Mouse (Mus musculus): ENCODE data around the gene Dcaf11.

Dcaf11 gene

DNA sequence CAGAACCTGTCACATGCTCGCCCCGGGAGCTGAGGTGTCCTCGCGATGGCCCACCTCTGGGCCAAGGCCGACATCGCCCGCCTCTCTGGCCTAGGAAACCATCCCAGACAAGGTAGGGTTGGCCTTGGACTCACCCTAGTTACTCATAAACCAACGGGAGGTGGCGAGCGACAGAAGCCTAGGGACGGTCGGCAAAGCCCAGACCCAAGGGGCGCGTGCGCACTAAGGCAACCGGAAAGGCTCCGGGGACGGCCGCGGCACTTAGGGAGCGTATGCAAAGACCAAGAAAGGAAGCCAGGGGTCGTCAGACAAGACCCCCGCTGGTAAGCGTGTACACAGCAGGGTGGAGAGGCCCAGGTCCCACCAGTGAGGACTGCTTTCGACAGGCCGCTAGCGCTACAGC, at the start of gene Dcaf11:
Gene Dcaf11 (plus strand): TSS at position 208 of the 403 bp plus-strand sequence.
- peak; percentile 96 for DNase-seq

DNA sequence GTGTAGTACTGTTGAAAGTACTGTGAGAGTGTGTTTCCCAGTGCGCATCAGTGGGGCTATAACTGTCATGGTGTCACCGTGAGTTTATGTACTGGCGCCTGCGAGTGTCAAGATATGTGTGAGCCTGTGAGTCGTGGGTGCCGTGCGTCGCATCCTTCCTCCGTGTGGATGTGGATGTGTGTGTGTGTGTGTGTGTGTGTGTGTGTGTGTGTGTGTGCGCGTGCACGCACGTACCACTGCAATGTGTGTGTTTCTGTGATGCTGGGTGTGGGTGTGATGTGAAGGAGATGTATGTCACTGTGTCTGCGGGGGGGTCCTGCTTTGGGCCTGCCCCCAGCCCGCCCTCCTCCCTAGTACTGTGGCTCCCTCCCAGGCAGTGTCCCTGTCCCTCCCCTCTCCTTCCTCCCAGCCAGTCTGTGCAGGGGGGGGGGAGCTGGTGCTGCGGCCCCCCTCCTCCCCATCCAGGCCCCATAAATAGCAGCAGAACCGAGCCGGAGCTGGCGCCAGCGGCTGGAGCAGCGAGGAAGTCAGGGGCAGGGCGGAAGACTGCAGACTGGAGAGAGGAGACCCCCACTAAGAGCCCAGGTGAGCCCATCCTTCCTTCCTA, 49.6 kb upstream of the Dcaf11 start, which contains the start of gene Cpne6:
Gene Cpne6 (plus strand): TSS at position 321 of the 607 bp plus-strand sequence.
- DNase-seq = no peak

DNA sequence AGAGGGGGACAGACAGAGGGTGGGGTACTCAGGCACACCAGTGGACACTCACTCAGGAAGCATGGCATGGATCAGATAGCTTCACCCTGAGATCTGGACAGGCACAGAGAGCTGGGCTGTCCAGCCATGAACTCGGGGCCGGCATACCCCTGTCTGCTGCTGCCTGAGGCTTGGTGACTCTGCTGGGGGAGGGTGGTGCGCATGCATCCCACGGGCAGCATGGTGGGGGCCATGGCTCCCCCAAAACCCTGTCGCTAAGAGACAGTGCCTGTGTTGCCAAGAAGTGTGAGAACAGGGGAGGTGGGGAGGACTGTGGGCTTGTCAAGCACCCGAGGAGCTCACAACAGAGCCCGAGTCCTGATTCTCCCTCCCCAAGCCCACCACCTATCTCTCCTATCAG, 48.8 kb upstream of the Dcaf11 start:
- DNase-seq = no peak

DNA sequence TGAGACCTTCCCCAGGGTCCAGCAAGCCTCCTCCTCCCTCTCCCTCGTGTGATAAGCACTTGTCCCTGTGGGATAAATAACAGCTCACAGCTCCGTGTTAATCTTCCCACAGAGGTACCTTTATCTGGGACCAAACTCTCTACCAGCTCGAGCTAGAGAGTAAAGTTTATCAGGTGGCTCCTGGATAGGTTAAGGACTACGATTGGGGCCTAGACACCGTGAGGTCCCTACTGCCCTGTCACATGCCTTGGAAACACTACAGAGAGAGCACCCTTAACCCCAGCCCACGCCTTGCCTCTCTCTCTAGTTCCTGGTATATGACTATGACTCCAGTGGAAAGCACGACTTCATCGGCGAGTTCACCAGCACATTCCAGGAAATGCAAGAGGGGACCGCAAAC, 45.9 kb upstream of the Dcaf11 start:
- DNase-seq = no peak

DNA sequence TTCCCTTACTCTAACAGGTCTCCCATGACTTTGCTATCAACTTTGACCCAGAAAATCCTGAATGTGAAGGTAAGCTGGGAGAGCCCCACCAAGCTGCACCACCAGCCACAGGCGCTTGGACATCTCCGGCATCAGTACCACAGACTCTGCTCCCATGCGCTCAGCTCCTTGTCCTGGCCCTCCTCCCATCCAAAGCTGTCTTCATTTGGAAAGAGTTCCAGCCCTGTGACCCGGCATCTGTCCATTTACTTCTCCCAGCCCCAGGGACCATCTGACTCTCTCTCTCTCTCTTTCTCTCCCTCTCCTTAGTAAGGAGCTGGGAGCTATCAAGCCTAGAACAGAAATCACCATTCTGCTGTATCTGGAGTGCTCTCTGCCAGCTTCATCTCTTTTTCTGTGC, 44.0 kb upstream of the Dcaf11 start:
- no peak for DNase-seq

DNA sequence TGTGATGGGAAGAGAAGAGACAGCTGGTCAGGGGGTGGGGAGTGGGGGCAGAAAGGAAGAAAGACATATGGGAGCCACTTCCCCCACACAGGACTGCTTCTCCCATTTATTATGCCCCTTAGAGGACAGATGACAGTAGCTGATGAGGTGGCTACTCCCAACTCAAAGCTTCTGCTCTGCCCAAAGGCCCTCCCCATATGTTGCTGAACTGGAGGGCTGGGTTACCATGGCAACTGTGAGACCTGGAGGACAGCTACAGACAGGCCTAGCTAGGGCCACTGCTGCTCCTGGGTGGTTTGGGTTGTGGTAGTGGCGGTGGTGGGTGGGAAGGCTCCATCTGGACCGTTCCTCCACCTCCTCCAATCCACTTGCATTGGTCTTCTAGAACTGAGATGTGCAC, 40.9 kb upstream of the Dcaf11 start:
- no peak for DNase-seq

DNA sequence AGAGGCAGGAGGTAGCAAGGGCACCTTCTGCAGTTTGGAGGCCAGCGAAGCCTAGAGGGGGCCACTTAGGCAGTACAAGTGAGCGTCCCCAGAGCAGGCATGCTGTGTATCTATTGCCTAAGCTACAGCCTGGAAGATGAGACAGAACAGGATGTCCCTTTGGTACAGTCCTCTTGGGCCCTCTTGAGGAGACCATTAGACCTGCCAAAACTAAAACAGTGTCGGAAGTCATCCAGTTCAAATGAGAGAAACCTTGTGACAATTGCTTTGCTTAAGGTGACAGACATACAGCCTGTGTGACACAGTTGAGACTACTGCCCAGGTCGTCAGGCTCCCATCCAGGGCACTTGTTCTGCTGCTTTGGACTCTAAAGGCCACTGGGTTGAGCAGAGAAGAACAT, 40.2 kb upstream of the Dcaf11 start:
- DNase-seq = no peak

DNA sequence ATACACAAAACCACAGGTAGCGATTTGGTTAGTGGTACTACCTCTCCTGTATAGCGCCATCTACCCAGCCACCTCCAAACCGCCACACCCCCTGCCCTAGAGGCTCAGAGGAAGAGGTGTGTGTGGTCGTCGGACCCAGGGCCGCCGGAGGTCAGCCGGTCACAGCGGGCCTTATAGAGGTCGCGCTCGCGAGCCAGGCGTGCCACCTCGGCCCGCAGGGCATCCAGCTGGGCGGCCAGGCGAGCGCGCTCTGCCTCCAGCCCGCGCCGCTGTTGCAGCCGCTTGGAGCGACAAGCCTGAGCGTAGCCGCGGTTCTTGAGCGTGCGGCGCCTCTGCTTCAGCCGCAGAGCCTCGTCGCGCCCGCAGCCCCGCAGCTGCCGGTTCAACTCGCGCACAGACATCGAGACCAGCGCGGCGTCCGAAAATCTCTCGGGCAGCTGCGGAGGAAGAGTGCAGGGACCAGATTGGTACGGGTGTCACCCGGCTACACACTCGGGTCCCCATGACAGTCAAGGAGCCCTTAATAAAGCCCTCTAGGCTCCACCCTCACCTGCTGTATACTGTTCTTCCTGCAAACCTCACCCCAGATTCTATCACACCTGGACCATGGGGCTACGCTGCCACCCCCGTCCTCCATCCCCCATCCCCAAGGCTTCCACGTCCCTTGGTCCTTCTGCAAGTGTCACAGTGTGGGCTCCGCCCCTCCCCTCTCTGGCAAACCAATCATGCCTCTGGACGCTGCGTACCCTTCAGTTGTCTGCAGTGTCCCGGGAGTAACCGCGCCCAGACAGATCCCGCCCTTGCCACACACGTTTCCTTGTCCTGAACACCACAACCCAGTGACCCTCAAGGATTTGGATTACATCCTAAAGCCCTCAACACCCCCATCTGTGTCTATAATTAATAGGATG, 39.1 kb upstream of the Dcaf11 start:
- peak; percentile 26 for DNase-seq

DNA sequence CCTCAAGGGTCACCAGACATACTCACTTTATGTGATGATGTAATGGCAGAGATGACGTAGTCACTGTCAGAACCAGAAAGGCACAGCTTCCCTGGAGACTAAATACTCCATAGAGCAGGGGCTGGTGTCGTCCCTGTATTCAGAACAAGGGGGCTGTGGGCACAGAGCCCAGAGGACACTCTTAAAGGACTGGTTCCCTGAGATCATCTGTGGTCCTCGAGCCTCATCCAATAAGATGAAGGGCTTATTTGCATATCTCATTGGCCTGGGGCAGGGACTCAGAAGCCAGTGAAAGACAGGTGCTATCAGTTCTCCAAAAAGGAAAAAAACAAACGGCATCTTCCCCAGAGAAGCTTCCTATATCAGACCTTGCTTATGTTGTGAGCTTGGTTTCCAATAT, 35.7 kb upstream of the Dcaf11 start:
- no peak for DNase-seq

DNA sequence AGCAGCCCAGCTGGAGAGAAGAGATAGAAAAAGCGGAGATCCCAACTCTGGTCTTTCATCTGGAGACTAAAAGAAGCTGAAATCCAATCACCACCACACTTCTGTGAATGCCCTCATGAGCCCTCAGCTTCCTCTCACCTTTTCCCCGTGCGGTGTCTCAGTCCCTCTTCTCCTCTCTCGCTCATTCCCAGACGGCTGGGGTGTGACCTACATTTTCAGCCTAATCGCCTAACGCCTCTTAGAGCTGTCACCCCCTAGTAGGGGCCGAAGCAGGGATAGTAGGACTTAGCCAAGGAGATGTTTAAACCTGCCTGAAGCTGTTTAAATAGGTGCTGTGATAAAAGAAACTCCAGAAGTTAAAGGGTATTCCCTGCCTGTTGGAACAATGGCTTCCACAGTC, 35.0 kb upstream of the Dcaf11 start, which contains the start of gene Nrl:
Gene Nrl (minus strand): TSS at position 197 of the 400 bp plus-strand sequence.
- no peak for DNase-seq

DNA sequence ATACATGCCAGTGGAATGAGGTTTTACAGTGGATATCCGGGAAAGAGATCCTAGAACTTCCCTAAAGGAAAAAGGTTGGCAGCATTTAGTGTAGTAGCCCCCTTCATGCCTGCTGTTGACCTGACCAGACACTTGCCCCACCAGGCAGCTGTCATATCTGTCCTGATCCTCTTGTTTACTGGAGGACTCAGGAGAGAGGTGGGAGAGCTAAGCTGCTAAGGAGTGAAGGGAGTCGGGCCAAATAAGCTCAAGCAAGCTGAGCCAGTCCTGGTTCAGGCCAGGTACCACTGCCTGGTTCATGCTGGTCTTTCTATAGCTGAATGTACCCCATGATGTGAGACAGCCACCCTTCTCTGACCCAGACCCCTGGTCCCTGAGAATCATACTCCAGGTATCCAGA, 33.1 kb upstream of the Dcaf11 start:
- no peak for DNase-seq

DNA sequence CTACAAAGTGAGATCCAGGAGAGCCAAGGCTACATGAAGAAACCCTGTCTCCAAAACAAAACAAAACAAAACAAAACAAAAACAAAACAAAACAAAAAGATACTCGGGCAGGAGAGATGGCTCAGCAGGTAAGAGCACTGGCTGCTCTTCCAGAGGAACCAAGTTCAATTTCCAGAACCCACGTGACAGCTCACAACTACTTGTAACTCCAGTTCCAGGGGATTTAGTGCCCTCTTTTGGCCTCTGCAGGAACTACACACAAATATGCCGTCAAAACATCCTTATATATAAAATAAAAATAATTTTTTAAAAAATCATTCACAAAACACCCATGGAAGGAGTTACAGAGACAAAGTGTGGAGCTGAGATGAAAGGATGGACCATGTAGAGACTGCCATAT, 31.9 kb upstream of the Dcaf11 start:
- DNase-seq = peak; percentile 45

DNA sequence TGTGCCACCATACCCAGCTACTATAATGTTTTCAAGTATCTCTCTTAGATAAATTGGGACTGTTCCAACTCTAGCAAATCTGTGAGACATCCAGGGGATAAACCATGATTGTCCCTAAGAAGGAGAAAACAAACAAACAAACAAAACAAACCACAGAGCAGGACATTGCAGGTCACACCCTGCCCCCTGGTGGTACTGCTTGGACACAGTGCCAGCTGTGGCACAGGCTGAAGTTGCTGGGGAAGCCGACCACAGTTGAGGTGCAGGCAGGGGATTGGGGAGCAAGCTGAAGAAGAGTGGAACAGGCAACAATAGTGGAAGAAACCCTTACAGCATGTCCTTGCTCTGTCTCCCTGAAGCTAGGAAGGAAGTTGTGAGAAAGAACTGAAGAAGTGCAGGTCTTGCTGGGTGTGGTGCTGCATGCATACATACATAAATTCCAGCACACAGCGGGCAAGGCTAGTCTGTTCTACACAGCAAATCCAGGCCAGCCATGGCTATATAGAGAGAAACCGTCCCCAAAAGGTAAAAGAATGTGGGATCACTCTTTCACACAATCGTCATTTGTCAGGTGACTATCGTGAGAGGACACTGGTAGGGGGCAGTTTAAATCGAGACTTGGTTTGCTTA, 23.6 kb upstream of the Dcaf11 start:
- DNase-seq = peak; percentile 78

DNA sequence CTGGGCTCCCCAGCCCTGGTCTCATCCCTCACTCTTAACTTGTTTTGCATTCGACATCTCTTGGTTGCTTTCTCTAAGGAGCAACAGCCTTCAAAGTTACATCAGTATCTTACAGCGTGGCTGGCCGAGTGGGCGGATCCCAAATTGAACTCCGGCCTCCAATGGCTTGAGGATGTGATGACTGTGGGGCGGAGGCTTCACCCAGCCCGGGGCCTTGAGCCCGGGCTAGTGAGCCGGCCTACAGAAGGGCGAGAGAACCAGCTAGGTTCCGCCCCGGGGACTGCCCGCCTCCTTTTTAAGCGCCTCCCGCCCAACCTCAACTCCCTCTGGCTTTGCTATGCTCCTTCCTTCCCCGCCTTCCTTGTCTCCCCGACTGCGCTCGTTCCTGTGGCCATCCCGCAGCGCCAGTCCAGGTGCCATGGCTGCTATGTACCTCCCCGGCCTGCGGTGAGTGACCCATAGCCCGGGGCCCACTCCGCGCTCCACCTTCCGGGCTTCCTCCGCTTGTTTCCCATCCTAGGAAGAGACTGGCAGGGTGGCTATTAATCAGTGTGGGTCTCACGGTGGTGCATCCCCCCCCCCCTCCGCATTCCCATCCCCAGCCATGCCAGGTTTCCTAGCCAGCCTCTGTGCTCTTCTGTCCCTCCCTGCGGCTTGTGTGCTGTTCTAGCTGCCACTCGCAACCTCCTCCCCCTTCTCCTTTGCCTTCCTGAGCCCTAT, 19.6 kb upstream of the Dcaf11 start, which contains the start of gene Pck2:
Gene Pck2 (plus strand): TSS at position 200 of the 720 bp plus-strand sequence.
- peak; percentile 93 for DNase-seq

DNA sequence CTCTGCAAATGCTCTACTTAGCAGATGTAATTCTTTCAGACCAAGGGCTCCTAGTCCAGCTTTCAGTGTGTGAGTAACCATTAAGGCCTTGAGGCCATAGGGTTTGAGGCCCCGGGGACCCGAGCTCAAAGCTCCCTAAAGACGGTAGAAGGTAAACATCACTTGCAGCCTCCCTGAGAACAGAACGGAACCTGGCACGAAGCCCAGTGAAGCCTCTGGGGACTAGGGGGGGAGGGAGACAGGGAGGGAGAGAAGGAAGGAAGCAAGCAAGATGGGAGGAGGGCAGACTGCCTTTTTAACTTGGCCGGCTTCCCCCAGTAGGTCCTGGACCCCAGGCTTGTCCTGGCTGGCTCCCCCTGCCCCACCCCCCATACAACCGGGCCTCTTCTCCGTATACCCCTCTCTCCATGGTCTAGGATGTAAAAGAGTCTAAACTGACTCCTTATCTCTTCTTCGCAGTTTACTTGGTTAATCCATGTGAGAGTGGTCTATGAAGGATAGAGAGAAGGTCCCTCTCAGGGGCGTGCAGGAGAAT, 19.0 kb upstream of the Dcaf11 start:
- peak; percentile 93 for DNase-seq

DNA sequence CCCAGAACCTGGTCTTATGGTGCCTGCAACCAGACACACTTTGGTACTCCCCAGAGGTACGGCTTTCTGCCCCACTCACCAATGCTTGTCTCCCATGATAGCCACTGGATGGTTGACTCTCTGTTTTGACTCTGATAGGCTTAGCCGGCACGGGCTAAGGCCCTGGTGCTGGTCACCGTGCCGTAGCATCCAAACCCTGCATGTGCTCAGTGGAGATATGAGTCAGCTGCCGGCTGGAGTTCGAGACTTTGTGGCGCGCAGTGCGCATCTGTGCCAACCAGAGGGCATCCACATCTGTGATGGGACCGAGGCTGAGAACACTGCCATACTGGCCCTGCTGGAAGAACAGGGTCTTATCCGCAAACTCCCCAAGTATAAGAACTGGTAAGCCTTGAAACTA, 17.5 kb upstream of the Dcaf11 start:
- no peak for DNase-seq

DNA sequence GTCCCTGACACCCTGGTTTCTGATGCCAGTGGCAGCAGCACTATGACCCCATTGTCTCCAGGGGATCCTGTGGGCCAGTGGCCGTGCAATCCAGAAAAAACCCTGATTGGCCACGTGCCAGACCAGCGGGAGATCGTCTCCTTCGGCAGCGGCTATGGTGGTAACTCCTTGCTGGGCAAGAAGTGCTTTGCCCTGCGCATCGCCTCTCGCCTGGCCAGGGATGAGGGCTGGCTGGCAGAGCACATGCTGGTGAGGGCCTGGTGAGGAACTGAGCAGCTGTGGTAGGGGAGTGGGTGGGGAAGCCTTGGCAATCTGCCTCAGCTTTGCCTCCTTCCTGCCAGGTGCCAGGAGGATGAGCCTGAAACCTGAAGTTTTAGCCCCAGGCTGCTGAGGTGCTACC, 15.5 kb upstream of the Dcaf11 start:
- DNase-seq = peak; percentile 43

DNA sequence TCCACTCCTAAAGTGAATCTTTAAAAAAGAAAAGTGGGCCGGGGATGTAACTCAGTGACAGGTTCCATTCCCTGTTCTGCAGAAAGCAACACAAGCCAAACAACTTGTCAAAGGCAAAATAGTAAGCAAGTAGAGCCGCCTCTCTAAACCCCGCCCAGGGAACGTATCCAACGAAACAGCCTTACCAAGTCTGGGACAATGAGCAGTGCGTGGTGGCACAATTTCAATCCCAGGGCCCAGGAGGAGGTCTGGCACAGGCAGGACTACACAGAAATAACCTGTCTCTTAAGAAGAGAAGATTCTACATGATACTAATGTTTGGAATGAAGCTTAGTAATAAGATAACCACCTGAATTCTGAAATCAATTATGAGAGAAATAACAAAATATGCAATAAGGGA, 9.6 kb upstream of the Dcaf11 start:
- no peak for DNase-seq

DNA sequence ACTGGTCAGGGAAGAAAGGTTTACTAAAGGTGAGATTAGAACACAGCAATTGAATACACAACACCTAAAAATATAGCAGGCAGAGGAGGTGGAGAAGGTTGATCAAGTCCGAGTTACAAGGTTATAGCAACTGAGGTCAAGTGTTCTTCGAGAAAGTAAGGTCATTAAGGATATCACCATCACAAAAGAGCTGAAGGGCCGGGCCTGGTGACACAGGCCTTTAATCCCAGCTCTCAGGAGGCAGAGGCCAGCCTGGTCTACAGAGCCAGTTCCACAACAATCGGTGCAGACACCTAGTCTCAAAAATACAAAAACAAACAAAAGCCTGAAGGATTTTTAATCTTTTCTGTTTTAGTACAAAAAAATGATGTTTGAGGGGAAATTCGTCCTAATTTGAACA, 8.5 kb upstream of the Dcaf11 start:
- no peak for DNase-seq

DNA sequence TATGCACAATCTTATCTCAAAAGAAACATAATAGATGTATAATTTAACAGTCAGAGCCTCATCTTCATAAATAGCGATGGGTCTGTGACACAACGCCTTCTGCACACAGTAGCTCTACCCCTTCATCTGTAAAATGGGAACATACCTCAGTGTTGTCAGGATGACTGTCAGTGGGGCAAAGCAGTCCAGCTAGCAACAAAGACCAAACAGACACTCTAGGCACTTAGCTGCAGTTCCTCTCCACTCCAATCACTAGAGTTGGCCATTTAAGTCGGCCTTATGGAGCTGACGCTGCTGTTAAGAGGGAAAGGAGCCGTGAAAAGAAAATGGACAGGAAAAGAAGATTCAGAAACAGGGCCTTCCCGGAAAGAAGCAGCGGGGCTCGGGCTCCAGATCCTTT, 8.0 kb upstream of the Dcaf11 start:
- no peak for DNase-seq

DNA sequence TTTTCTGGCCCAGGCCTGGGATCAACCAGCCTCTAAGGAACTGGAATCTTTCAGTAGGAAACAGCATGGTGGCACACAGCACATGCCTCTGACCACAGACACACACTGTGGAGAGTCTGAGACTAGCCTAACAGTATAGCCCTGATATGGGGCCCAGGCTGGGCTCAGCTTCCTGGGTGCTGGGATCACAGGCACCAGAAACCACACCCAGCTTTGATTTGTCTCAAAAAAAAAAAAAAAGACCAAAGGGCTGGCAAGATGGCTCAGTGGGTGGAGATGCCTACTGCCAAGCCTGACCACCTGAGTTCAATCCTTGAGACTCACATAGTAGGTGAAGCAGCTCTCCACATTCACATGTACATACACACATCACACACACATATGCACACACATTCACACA, 5.2 kb upstream of the Dcaf11 start:
- no peak for DNase-seq

DNA sequence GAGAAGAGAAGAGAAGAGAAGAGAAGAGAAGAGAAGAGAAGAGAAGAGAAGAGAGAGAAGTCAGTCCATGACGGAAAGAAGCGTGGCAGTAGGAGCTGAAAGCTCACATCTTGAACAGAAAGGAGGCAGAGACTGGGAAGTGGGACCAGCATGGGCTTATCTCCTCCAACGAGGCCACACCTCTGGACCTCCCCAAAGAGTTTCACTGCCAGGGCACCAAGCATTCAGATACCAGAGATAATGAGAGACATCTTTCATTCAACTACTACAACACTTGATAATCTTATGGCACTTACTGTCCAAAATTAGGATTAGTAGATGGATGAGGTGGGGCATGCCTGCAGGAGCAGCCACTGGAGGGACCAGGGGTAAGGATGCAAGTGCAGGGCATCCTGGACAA, 4.0 kb upstream of the Dcaf11 start:
- no peak for DNase-seq

DNA sequence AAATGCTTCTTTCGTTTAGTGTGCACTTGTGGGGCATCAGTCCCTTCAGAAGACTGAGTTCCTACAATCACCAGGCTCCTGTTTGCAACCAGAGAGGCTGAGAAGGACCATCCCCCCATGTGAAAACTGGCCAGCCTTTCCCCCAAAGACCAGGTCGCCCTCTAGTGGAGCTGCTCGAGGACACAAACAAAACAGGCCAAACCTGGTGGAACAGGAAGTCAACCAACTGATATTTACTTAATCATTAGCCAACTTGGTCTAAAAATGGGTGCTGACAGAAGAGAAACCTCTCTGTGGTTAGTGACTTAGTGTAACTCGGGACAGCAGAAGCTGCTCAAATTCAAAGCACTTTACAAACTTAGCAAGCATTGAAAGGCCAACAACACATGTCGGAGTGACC, 2.8 kb upstream of the Dcaf11 start:
- DNase-seq = peak; percentile 92
